Mouse (Mus musculus) kidney, postnatal 4 days (tissue): ENCODE measurements around the gene Pygb.

Experiments
- DNase-seq, 2 experiments: peaks; one replicate each; pipeline ENCODE4 v3.0.0; 2021; ENCODE audit warnings: mixed read lengths in 2 of 2

Pygb gene

DNA sequence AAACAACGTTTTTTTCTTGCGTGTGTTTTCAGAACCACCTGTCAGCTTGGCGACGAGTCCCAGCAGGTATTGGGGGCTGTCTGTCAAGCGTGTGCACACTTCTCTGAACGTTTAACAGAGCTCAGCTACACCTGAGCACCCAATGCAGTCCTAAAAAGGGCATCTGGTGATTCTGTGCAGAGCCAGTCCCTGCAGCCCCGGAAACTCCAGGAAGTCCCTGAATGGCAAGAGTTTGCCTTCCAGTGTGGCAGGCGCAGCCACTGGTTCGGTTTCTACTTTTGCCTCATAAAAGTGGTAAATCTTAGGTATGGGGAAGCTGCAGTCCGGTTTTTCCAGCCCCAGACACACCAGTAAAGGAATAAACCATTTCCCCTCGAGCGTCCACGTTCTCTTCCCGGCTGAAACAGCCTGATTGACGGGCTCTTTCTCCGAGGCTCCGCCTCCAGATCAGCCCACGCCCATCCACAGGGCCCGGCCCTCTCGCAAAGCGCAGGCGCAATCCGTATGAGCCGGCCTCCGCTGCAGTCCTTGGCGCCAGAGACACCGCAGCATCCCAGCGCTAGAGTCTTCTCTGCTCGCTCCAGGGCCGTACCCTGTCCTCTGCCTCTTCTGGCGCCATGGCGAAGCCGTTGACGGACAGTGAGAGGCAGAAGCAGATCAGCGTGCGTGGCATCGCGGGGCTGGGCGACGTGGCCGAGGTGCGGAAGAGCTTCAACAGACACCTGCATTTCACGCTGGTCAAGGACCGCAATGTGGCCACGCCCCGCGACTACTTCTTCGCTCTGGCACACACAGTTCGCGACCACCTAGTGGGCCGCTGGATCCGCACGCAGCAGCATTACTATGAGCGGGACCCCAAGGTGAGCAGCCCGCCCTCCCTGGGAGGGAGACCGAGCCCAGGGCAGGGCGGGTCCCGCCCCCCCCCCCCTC, at the start of gene Pygb:
Pygb (plus strand) TSS at position 485 of the 930 bp plus-strand sequence.
- peak; percentile 88 to 93 for DNase-seq

DNA sequence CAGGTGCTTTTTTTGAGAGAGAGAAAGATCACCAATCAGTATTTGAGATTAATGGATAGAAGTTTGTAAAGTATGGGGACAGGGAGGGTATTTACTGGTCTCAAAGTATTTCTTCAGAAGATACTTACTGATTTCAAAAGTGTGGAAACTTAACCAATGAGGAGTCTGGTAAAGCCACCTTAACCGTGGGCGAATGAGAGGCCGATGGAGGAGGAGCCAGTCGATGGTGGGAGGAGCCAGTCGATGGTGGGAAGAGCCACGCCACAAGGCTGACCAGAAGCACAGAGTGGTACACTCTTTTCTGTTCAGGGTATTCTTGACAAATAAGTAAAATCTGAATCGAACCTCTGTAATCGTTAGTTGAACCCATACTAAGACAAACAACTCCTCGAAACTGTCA, 48.7 kb upstream of the Pygb start:
- no peak for DNase-seq

- no peak for DNase-seq
These were observed 46.2 kb upstream of the Pygb start for GRCm38 (mm10) chr2:150740145-150740841.

DNA sequence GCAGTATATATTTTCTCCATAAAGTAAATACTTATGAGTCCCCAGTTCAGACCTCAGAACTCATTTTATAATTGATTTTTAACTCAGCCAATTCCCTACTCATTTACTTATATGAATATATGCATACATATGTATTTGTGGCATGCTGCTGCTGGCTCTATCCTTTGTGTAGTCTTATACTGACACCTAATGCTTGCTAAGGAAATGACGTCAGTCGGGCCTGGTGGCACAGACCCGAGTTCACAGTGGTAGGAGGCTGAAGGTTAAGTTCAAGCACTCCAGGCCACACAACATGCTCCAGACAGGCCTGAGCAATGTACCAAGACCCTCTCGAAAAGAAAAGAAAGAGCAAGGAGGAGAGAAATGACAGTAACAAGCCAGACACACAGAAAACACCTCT, 45.1 kb upstream of the Pygb start:
- DNase-seq = no peak

DNA sequence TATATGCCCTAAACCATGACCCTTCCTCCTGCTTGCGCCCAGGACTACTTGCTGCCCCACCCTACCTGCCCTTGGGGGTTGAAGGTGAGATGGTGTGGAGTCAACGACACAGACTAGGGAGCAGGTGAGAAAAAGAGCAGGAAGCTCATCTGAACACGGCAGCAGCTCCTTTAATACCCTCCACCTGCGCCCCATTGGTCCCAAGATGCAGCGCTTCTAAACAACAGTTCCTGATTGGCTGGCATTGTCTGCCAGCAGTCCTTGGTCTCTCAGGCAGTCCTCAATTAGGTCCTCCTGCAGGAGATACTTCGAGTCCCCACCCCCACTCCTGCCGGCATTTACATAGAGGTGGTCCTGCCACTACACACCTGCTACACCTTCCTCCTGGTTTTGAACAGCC, 41.5 kb upstream of the Pygb start:
- no peak for DNase-seq

DNA sequence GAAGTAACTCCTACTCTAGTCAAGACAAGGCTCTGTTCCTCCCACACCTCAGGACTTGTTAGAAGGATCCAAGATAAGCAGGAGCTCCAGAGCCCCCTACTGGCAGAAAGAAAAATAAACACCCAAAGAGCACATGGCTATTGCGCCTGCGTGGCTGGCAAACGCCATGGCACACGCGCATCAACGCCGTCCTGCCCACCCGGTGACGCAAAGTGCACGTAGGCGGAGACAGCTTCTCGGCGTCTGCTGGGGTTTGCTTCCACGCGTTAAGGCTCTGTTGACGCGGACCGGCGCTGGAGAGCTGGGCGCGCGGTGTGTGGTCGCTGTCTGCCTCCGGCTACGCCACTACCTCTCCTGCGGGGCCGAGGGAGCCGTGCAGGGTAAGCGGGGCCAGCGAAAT, 37.7 kb upstream of the Pygb start, which contains the start of gene Entpd6:
Entpd6 (plus strand) TSS at position 189 of the 400 bp plus-strand sequence.
- peak; percentile 93 to 96 for DNase-seq

DNA sequence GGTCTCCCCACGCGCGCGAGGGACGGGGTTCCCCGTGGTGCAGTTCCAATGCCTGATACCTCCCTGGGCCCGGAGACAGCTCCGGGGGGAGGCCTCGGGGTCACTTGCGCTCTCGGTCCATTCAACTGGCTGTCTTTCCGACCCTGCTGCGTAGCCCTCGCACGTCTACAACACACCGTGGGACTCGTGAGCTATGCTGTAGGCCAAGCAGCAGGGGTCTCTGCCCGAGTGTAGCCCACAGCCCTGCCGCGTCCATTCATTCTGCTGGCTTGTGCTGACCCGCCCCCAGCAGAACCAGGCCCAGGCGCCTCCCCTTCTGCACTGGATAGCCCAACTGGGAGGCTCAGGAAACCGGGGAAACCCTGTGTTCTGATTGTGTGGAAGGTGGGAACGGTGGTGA, 37.3 kb upstream of the Pygb start:
- peak; percentile 54 to 68 for DNase-seq

GRCm38 (mm10) chr2:150750129-150750979, 36.2 kb upstream of the Pygb start:
- DNase-seq = peak in 1 of 2 experiments; percentile 31

GRCm38 (mm10) chr2:150755016-150755415, 31.5 kb upstream of the Pygb start:
- no peak for DNase-seq

- no peak for DNase-seq
These were observed 25.1 kb upstream of the Pygb start for GRCm38 (mm10) chr2:150761476-150761875.

DNA sequence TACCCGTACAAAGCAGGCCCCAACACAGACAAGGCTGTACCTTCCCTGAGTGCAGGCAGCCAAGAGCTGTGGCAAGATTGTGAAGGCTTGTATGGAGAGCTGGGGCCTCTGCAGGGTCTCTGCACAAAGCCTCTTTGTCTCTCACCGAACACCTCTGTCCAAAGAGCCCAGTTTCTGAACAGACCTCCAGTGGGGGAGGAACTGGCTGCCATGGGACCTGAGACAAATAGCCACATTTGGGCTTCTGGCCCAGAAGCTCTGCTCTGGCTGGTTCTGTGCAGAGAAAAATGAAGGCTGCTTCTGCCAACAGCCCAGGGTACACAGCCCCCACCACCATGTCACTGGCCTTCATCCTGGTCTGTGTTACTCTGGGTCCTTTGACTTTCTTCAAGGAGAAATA, 20.9 kb upstream of the Pygb start:
- DNase-seq = no peak

- DNase-seq = peak; percentile 19 to 44
These were observed 20.3 kb upstream of the Pygb start for GRCm38 (mm10) chr2:150766083-150766862.

- DNase-seq = no peak
These were observed 17.9 kb upstream of the Pygb start for GRCm38 (mm10) chr2:150768678-150769077.

DNA sequence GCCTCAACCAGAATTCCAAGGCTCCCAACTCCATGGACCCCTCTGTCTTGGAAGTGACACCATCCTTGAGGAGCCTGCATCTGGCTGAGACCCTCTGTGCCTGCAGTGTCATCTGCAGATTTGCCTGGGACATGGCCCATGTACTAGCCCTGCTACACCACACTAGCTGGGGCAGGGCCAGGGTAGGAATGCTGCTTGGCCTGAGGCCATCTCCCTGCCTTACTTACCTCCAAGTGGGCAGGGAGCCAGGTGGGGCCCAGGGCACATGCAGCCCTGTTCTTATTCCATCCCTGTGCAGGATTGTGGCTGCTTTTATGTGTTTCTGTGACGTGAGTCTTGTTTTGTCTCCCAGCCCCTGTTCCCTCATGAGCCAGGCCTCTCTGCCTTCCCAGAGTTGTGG, 15.8 kb upstream of the Pygb start:
- peak; percentile 79 to 86 for DNase-seq

- no peak for DNase-seq
These were observed 15.4 kb upstream of the Pygb start for GRCm38 (mm10) chr2:150771169-150771568.

- DNase-seq = no peak
These were observed 14.5 kb upstream of the Pygb start for GRCm38 (mm10) chr2:150771996-150772395.

DNA sequence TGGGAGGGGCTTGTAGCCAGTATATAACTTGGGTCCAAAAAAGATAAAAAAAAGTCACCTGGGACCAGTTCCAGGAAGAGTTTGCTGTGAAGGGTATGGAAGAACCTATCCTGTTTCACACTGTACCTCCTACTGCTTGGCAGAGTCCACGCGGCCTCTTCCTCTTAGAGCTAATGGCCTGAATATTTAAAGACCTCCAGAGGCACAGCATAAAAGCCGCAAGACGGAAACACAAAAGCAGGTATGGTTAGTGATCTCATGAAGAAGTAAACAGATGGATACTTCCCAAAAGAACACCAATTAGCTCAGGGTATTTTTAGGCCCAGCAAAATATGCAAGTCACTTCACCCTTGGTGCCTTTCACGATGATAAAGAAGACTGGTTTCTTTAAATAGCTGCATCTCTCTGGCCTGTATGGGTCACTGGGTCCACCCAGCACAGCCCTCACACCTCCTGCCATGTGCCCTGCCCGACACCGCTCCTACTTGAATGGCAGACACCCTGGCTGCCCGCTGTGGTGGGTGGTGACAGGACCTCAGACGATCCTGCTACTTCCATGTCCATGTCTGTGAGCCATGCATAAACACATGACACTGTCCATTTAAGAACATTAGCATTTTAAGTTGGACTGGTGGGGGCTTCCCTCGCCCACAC, 13.9 kb upstream of the Pygb start:
- DNase-seq = no peak

DNA sequence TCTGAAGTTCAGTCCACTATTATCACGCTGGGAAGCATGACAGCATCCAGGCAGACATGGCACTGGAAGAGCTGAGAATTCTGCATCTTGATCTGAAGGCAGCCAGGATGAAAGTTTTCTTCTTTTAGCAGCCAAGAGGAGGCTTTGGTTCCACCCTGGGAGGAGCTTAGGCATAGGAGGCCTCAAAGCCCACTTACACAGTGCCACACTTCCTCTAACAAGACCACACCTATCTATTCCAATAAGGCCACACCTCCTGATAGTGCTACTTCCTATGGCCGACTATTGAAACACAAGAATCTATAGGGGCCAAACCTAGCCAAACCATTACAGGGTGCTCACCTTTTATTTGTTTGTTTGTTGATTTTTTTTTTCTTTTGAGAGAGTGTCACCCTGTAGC, 3.7 kb upstream of the Pygb start:
- no peak for DNase-seq

DNA sequence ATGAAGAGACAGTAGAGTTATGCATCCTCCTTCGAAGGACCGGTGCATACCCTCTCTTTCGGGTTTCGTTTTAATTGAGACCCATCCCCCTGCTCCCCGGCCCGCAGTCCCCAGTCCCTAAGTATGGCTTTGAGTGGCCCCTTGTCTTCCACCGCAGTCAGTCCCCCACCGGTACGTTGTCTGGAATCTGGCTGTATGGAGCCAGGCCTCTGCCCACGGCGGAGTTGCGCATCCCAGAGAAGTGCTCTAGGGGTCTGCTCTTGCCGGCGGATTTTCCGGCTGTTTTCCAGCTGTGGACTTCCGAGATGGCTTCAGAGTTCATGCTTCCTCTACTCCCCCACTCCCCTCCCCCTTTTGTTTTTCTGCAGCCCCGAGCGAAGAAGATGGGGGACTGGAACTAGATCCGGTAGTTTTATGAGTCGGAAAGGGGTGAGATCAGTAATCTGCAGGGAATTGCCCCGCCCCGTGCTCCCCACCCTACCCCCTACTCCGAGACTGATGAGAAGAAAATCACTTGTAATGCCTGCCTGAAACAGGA, 768 bp downstream of the Pygb start:
- peak; percentile 52 to 66 for DNase-seq

GRCm38 (mm10) chr2:150788768-150789550, 2.4 kb downstream of the Pygb start:
- DNase-seq = peak; percentile 85 to 86
